Mouse (Mus musculus) heart, adult 8-10 months (tissue): Measurements from ENCODE around the gene Tbc1d9b. TPM values are rescaled to one million over a fixed set of nuclear protein-coding genes. Genes with fewer than 3 reads are reported as not detected.
A peak's percentile ranks its signal among the peaks of the same experiment; 100 is the strongest.

ENCODE experiments used
- DNase-seq: peaks from one replicate; pipeline ENCODE4 v3.0.0; 2022; ENCODE audit warnings: low spot score
- total RNA-seq, 4 experiments: library from RNA; stranded (reverse); gene quantifications; 2 replicates each; pipeline ENCODE4 v1.2.4; 2022

Tbc1d9b gene
- total RNA-seq, 4 experiments from 2014 or later, result 45.9 to 47.4 (median 46.5) TPM

GRCm38 (mm10) chr11:50210505-50211151, 79.4 kb downstream of the Tbc1d9b start, which contains the start of the genes Sqstm1 and Mgat4b:
TSS of gene Sqstm1 (minus strand) at chr11:50210827.
TSS of gene Mgat4b (plus strand) at chr11:50210890.
- DNase-seq, result peak; percentile 85

GRCm38 (mm10) chr11:50211322-50212059, 80.3 kb downstream of the Tbc1d9b start:
- DNase-seq, result no peak

GRCm38 (mm10) chr11:50212060-50212739, 81.0 kb downstream of the Tbc1d9b start:
- no peak for DNase-seq

- DNase-seq, result peak; percentile 91
Observed at GRCm38 (mm10) chr11:50212848-50213758, 81.9 kb downstream of the Tbc1d9b start.

GRCm38 (mm10) chr11:50214631-50215030, 83.4 kb downstream of the Tbc1d9b start:
- DNase-seq, result no peak

GRCm38 (mm10) chr11:50215633-50216032, 84.4 kb downstream of the Tbc1d9b start:
- no peak for DNase-seq

GRCm38 (mm10) chr11:50216724-50217366, 85.6 kb downstream of the Tbc1d9b start:
- DNase-seq, result no peak

- DNase-seq, result no peak
Observed at GRCm38 (mm10) chr11:50217811-50218210, 86.6 kb downstream of the Tbc1d9b start.

- no peak for DNase-seq
Observed at GRCm38 (mm10) chr11:50219833-50220232, 88.6 kb downstream of the Tbc1d9b start.

Other genes starting within 250 kb of the Tbc1d9b start
- gene Rasgef1c, start 229.6 kb upstream of the Tbc1d9b start, total RNA-seq, result under 1 TPM; 0.23 to 0.56 (median 0.44) TPM
- gene Rnf130, start 106.0 kb upstream of the Tbc1d9b start, total RNA-seq, result 10 to 100 TPM; 44.8 to 56.7 (median 53.0) TPM
- 1 to 10 TPM; 1.6 to 3.5 (median 2.7) TPM for gene Mrnip, start 43.0 kb downstream of the Tbc1d9b start, total RNA-seq
- gene Sqstm1, start 79.4 kb downstream of the Tbc1d9b start, total RNA-seq, result 100 to 1,000 TPM; 431 to 551 (median 475) TPM
- 10 to 100 TPM; 68.4 to 90.0 (median 76.3) TPM for gene Mgat4b, start 79.5 kb downstream of the Tbc1d9b start, total RNA-seq
- gene Ltc4s, start 107.2 kb downstream of the Tbc1d9b start, total RNA-seq, result 10 to 100 TPM in 1 of 4 experiments, 1 to 10 TPM in 3; 4.7 to 11.8 (median 6.6) TPM
- 10 to 100 TPM in 1 of 4 experiments, 1 to 10 TPM in 3; 9.0 to 11.0 (median 9.4) TPM for gene Maml1, start 160.9 kb downstream of the Tbc1d9b start, total RNA-seq
- 100 to 1,000 TPM; 331 to 378 (median 360) TPM for gene Canx, start 194.3 kb downstream of the Tbc1d9b start, total RNA-seq
- gene Cby3, start 223.1 kb downstream of the Tbc1d9b start, total RNA-seq, result not detected
- gene Hnrnph1, start 245.6 kb downstream of the Tbc1d9b start, total RNA-seq, result 100 to 1,000 TPM in 2 of 4 experiments, 10 to 100 TPM in 2; 90.8 to 111 (median 97.3) TPM